Mouse (Mus musculus) CH12.LX (cell line): ENCODE measurements around the gene Aifm3. TPM values are rescaled to one million over a fixed set of nuclear protein-coding genes. Genes with fewer than 3 reads are reported as not detected.

ENCODE experiments used
- DNase-seq: peaks from one replicate; pipeline ENCODE4 v3.0.0-alpha.2; 2013; ENCODE audit errors: extremely low read depth
- H3K27ac ChIP-seq: 2 replicates; pipeline ENCODE4 v1.5.1; 2012; ENCODE audit warnings: low read depth, mild to moderate bottlenecking, control low read depth, moderate library complexity; ENCODE audit not compliant: insufficient read depth
- H3K27me3 ChIP-seq: replicated peaks from 2 replicates; pipeline ENCODE3; 2012; ENCODE audit warnings: inconsistent platforms
- H3K36me3 ChIP-seq, 2 experiments: replicated peaks in 1 of 2; 2 replicates each; pipeline versions ENCODE3 to v1.6.1; 2012; ENCODE audit warnings: inconsistent platforms in 1 of 2, low read length in 1 of 2, mild to moderate bottlenecking in 1 of 2, mixed read lengths in 1 of 2, moderate library complexity in 1 of 2; ENCODE audit not compliant: control insufficient read depth in 1 of 2, insufficient read depth in 1 of 2
- H3K4me1 ChIP-seq, 2 experiments: 2 replicates each; pipeline ENCODE4 v1.6.1; 2012; ENCODE audit warnings: inconsistent platforms in 1 of 2, moderate library complexity in 1 of 2; ENCODE audit not compliant: insufficient read depth in 2 of 2, control insufficient read depth in 1 of 2
- H3K4me2 ChIP-seq: 2 replicates; pipeline ENCODE4 v1.6.1; 2012; ENCODE audit warnings: low read depth, mild to moderate bottlenecking, control low read depth; ENCODE audit not compliant: poor library complexity, insufficient read depth, severe bottlenecking
- H3K4me3 ChIP-seq, 3 experiments: fragments of 150-350 bp in 1 of 3; sonication (generic) in 1 of 3; replicated peaks in 1 of 3; 2 replicates each; pipeline versions ENCODE3 to v1.5.1; 2011 to 2012; ENCODE audit warnings: low read depth in 2 of 3, low read length in 2 of 3, mild to moderate bottlenecking in 2 of 3, moderate library complexity in 2 of 3, control low read depth in 1 of 3, improper control_type of control experiment in 1 of 3, inconsistent platforms in 1 of 3, mixed read lengths in 1 of 3; ENCODE audit not compliant: poor library complexity in 1 of 3
- H3K79me2 ChIP-seq: replicated peaks from 2 replicates; pipeline ENCODE4 v1.6.1; 2012; ENCODE audit warnings: mild to moderate bottlenecking, moderate library complexity; ENCODE audit not compliant: control insufficient read depth, poor library complexity, insufficient read depth, severe bottlenecking; ENCODE audit errors: extremely low read depth
- H3K9ac ChIP-seq: 2 replicates; pipeline ENCODE4 v1.6.1; 2012; ENCODE audit warnings: low read depth, mild to moderate bottlenecking, control low read depth, moderate library complexity; ENCODE audit not compliant: insufficient read depth
- H3K9me3 ChIP-seq: replicated peaks from 2 replicates; pipeline ENCODE3; 2012; ENCODE audit warnings: low read length, inconsistent platforms, mixed read lengths
- CHD1 ChIP-seq: IDR thresholded peaks from 2 replicates; pipeline ENCODE4 v1.6.1; 2012; ENCODE audit warnings: low read depth, low read length, improper control_type of control experiment, inconsistent platforms
- ELF1 ChIP-seq: IDR thresholded peaks from 2 replicates; pipeline ENCODE4 v1.6.1; 2014; ENCODE audit warnings: low read depth, mild to moderate bottlenecking, inconsistent platforms, low read length, improper control_type of control experiment
- EP300 ChIP-seq: IDR thresholded peaks from 2 replicates; pipeline ENCODE4 v1.6.1; 2011; ENCODE audit warnings: low read length, improper control_type of control experiment
- ETS1 ChIP-seq: conservative IDR thresholded peaks from 2 replicates; pipeline ENCODE4 v1.6.1; 2012; ENCODE audit warnings: low read depth, mild to moderate bottlenecking, inconsistent platforms, low read length, improper control_type of control experiment, moderate library complexity
- IRF4 ChIP-seq: IDR thresholded peaks from 2 replicates; pipeline ENCODE4 v1.6.1; 2014; ENCODE audit warnings: low read depth, mild to moderate bottlenecking, inconsistent platforms, low read length, improper control_type of control experiment
- KAT2A ChIP-seq: IDR thresholded peaks from 2 replicates; pipeline ENCODE4 v1.6.1; 2012; ENCODE audit warnings: low read length, improper control_type of control experiment, inconsistent platforms; ENCODE audit not compliant: insufficient replicate concordance
- MAZ ChIP-seq: IDR thresholded peaks from 2 replicates; pipeline ENCODE4 v1.6.1; 2012; ENCODE audit warnings: low read depth, mild to moderate bottlenecking, inconsistent platforms, low read length, improper control_type of control experiment, moderate library complexity
- MEF2A ChIP-seq: IDR thresholded peaks from 2 replicates; pipeline ENCODE4 v1.6.1; 2014; ENCODE audit warnings: low read depth, mild to moderate bottlenecking, inconsistent platforms, low read length, improper control_type of control experiment, borderline replicate concordance
- MYC ChIP-seq: IDR thresholded peaks from 2 replicates; pipeline ENCODE4 v1.6.1; 2011; ENCODE audit warnings: low read depth, mild to moderate bottlenecking, improper control_type of control experiment, low read length
- NELFE ChIP-seq: IDR thresholded peaks from 2 replicates; pipeline ENCODE4 v1.6.1; 2011; ENCODE audit warnings: low read depth, low read length, improper control_type of control experiment
- PAX5 ChIP-seq: IDR thresholded peaks from 2 replicates; pipeline ENCODE4 v1.6.1; 2012; ENCODE audit warnings: low read length, inconsistent platforms, mixed read lengths
- POLR2AphosphoS2 ChIP-seq: IDR thresholded peaks from 2 replicates; pipeline ENCODE4 v1.6.1; 2011; ENCODE audit warnings: low read depth, low read length, improper control_type of control experiment
- RAD21 ChIP-seq: IDR thresholded peaks from 2 replicates; pipeline ENCODE4 v1.6.1; 2011; ENCODE audit warnings: low read depth, mild to moderate bottlenecking, low read length, improper control_type of control experiment, moderate library complexity
- RCOR1 ChIP-seq: conservative IDR thresholded peaks from 2 replicates; pipeline ENCODE4 v1.6.1; 2012; ENCODE audit warnings: low read depth, mild to moderate bottlenecking, inconsistent platforms, low read length, improper control_type of control experiment
- SMC3 ChIP-seq: IDR thresholded peaks from 2 replicates; pipeline ENCODE4 v1.6.1; 2011; ENCODE audit warnings: low read depth, low read length, improper control_type of control experiment
- TCF12 ChIP-seq: IDR thresholded peaks from 2 replicates; pipeline ENCODE4 v1.6.1; 2014; ENCODE audit warnings: low read depth, mild to moderate bottlenecking, inconsistent platforms, low read length, improper control_type of control experiment
- UBTF ChIP-seq: IDR thresholded peaks from 2 replicates; pipeline ENCODE4 v1.6.1; 2012; ENCODE audit warnings: low read depth, mild to moderate bottlenecking, inconsistent platforms, low read length, improper control_type of control experiment, moderate library complexity
- USF2 ChIP-seq: conservative IDR thresholded peaks from 2 replicates; pipeline ENCODE4 v1.6.1; 2011; ENCODE audit warnings: low read depth, low read length, improper control_type of control experiment
- ZKSCAN1 ChIP-seq: IDR thresholded peaks from 2 replicates; pipeline ENCODE4 v1.6.1; 2012; ENCODE audit warnings: low read depth, inconsistent platforms, low read length, improper control_type of control experiment, borderline replicate concordance
- dilution Hi-C: fragments of 300-500 bp; cut with MboI; formaldehyde crosslinking; loops from 2 replicates; pipeline ENCODE4 v1.14.3; 2020; ENCODE audit warnings: low sequenced_read_pairs; ENCODE audit not compliant: extremely low pct_unique_long_range_greater_than_20kb, extremely low pct_ligation_motif_present
- in situ Hi-C: fragments of 300-500 bp; cut with MboI; formaldehyde crosslinking; loops from 3 replicates; pipeline ENCODE4 v1.14.3; 2019; ENCODE audit warnings: low sequenced_read_pairs, low pct_ligation_motif_present, low pct_unique_long_range_greater_than_20kb, mixed read lengths
- polyA plus RNA-seq: library from polyadenylated mRNA; unstranded; fragments of >175 nt; gene quantifications from 2 replicates; pipeline ENCODE4 v1.2.1, GENCODE M21; 2012; ENCODE audit warnings: low read depth; ENCODE audit not compliant: insufficient read length
- total RNA-seq, 2 experiments: library from RNA; depleted of rRNA; stranded (reverse); fragments of 300-350 nt in 1 of 2; fragments of >200 nt in 1 of 2; gene quantifications; 2 replicates each; pipeline ENCODE4 v1.2.3; 2012 to 2014

Gene Aifm3
- total and polyA plus RNA-seq, 3 experiments = not detected

GRCm38 (mm10) chr16:17556907-17557306 is 67.5 kb downstream of the Aifm3 start:
- Histone ChIP-seq H3K9ac (no peak overlapping the region), H3K4me2 (no peak overlapping the region), H3K4me3 (no peak overlapping the region), H3K4me1 (peaks cover 22 to 38% of the 10 kb centered on the region in 2 experiments), H3K27me3 (peaks cover 35% of the 10 kb centered on the region), H3K9me3 (no peaks in the 10 kb centered on the region), H3K79me2 (no peaks in the 10 kb centered on the region), H3K36me3 (no peaks in the 10 kb centered on the region), H3K27ac (no peak overlapping the region)
- TF ChIP-seq EP300 (no peak), USF2 (no peak), ZKSCAN1 (no peak), RCOR1 (no peak), POLR2AphosphoS2 (no peak), CHD1 (no peak), TCF12 (no peak), MEF2A (no peak), MYC (no peak), UBTF (no peak), NELFE (no peak), KAT2A (no peak), RAD21 (no peak), ELF1 (no peak), PAX5 (no peak), IRF4 (no peak), SMC3 (no peak), ETS1 (no peak), MAZ (no peak)
- DNase-seq = no peak
- in situ Hi-C loops = loop anchor here (5.0 to 10.0 kb wide), 2 partner anchors 60 to 178 kb away; partner anchors contain the start of genes Med15 and Smpd4
- dilution Hi-C loops = no loop called here

Other genes starting within 250 kb of the Aifm3 start
- gene Tmem191c, start 213.5 kb upstream of the Aifm3 start, total RNA-seq (2012; rRNA removed) = 5.9 and 11.3 TPM in 2 replicates
- 2.6 and 3.2 TPM in 2 replicates for gene Tmem191c, start 213.5 kb upstream of the Aifm3 start, total RNA-seq (2014; rRNA removed)
- 7.6 and 7.9 TPM in 2 replicates for gene Tmem191c, start 213.5 kb upstream of the Aifm3 start, polyA plus RNA-seq
- 5.8 and 6.8 TPM in 2 replicates for gene Serpind1, start 158.2 kb upstream of the Aifm3 start, total RNA-seq (2012; rRNA removed)
- gene Serpind1, start 158.2 kb upstream of the Aifm3 start, total RNA-seq (2014; rRNA removed) = 14.4 and 15.6 TPM in 2 replicates
- gene Serpind1, start 158.2 kb upstream of the Aifm3 start, polyA plus RNA-seq = 13.1 and 13.9 TPM in 2 replicates
- gene Snap29, start 83.6 kb upstream of the Aifm3 start, total RNA-seq (2012; rRNA removed) = 21.6 and 23.7 TPM in 2 replicates
- gene Snap29, start 83.6 kb upstream of the Aifm3 start, total RNA-seq (2014; rRNA removed) = 37.4 and 38.2 TPM in 2 replicates
- 47.0 and 47.2 TPM in 2 replicates for gene Snap29, start 83.6 kb upstream of the Aifm3 start, polyA plus RNA-seq
- gene Pi4ka, start 83.3 kb upstream of the Aifm3 start, total RNA-seq (2012; rRNA removed) = 79.4 and 88.4 TPM in 2 replicates
- gene Pi4ka, start 83.3 kb upstream of the Aifm3 start, total RNA-seq (2014; rRNA removed) = 33.2 and 40.5 TPM in 2 replicates
- 97.2 and 149 TPM in 2 replicates for gene Pi4ka, start 83.3 kb upstream of the Aifm3 start, polyA plus RNA-seq
- gene Crkl, start 37.6 kb upstream of the Aifm3 start, total RNA-seq (2012; rRNA removed) = 21.6 and 23.5 TPM in 2 replicates
- 14.5 and 16.9 TPM in 2 replicates for gene Crkl, start 37.6 kb upstream of the Aifm3 start, total RNA-seq (2014; rRNA removed)
- 27.3 and 35.6 TPM in 2 replicates for gene Crkl, start 37.6 kb upstream of the Aifm3 start, polyA plus RNA-seq
- 111 and 138 TPM in 2 replicates for gene Lztr1, start 19.1 kb downstream of the Aifm3 start, total RNA-seq (2012; rRNA removed)
- 98.4 and 110 TPM in 2 replicates for gene Lztr1, start 19.1 kb downstream of the Aifm3 start, total RNA-seq (2014; rRNA removed)
- gene Lztr1, start 19.1 kb downstream of the Aifm3 start, polyA plus RNA-seq = 78.0 and 111 TPM in 2 replicates
- gene Thap7, start 41.5 kb downstream of the Aifm3 start, total RNA-seq (2012; rRNA removed) = 64.3 and 72.7 TPM in 2 replicates
- 80.7 and 83.3 TPM in 2 replicates for gene Thap7, start 41.5 kb downstream of the Aifm3 start, total RNA-seq (2014; rRNA removed)
- gene Thap7, start 41.5 kb downstream of the Aifm3 start, polyA plus RNA-seq = 79.4 and 82.4 TPM in 2 replicates
- not detected in 2 replicates for gene Lrrc74b, start 71.6 kb downstream of the Aifm3 start, total RNA-seq (2012; rRNA removed)
- gene Lrrc74b, start 71.6 kb downstream of the Aifm3 start, total RNA-seq (2014; rRNA removed) = not detected in 2 replicates
- gene Lrrc74b, start 71.6 kb downstream of the Aifm3 start, polyA plus RNA-seq = 0.17 TPM in 1 of 2 replicates, not detected in the other
- gene P2rx6, start 72.3 kb downstream of the Aifm3 start, total RNA-seq (2012; rRNA removed) = not detected in 2 replicates
- gene P2rx6, start 72.3 kb downstream of the Aifm3 start, total RNA-seq (2014; rRNA removed) = not detected in 2 replicates
- not detected in 2 replicates for gene P2rx6, start 72.3 kb downstream of the Aifm3 start, polyA plus RNA-seq
- 0.34 and 1.3 TPM in 2 replicates for gene Slc7a4, start 93.6 kb downstream of the Aifm3 start, total RNA-seq (2012; rRNA removed)
- gene Slc7a4, start 93.6 kb downstream of the Aifm3 start, total RNA-seq (2014; rRNA removed) = not detected in 2 replicates
- gene Slc7a4, start 93.6 kb downstream of the Aifm3 start, polyA plus RNA-seq = not detected in 2 replicates
- 38.6 and 55.5 TPM in 2 replicates for gene Smpd4, start 129.7 kb downstream of the Aifm3 start, total RNA-seq (2012; rRNA removed)
- 55.5 and 65.9 TPM in 2 replicates for gene Smpd4, start 129.7 kb downstream of the Aifm3 start, total RNA-seq (2014; rRNA removed)
- gene Smpd4, start 129.7 kb downstream of the Aifm3 start, polyA plus RNA-seq = 66.5 and 97.1 TPM in 2 replicates
- 0.42 TPM in 1 of 2 replicates, not detected in the other for gene Ccdc74a, start 156.9 kb downstream of the Aifm3 start, total RNA-seq (2012; rRNA removed)
- gene Ccdc74a, start 156.9 kb downstream of the Aifm3 start, total RNA-seq (2014; rRNA removed) = 0.45 TPM in 1 of 2 replicates, not detected in the other
- 1.5 and 2.0 TPM in 2 replicates for gene Ccdc74a, start 156.9 kb downstream of the Aifm3 start, polyA plus RNA-seq
- 40.1 and 42.6 TPM in 2 replicates for gene Med15, start 243.3 kb downstream of the Aifm3 start, total RNA-seq (2012; rRNA removed)
- gene Med15, start 243.3 kb downstream of the Aifm3 start, total RNA-seq (2014; rRNA removed) = 17.2 and 20.1 TPM in 2 replicates
- 65.2 and 78.1 TPM in 2 replicates for gene Med15, start 243.3 kb downstream of the Aifm3 start, polyA plus RNA-seq